Mouse (Mus musculus) retina, embryonic 14.5 days (tissue): ENCODE results near the gene Galnt13.
"Not testable (repeated sequence)": the region's sequence is repeated elsewhere in the genome, so short reads cannot be mapped to it uniquely, and the experiment has no call there.

Source experiments
- DNase-seq: peaks from one replicate; pipeline ENCODE4 v3.0.0-alpha.2; 2015; ENCODE audit warnings: low spot score

Galnt13 gene

DNA sequence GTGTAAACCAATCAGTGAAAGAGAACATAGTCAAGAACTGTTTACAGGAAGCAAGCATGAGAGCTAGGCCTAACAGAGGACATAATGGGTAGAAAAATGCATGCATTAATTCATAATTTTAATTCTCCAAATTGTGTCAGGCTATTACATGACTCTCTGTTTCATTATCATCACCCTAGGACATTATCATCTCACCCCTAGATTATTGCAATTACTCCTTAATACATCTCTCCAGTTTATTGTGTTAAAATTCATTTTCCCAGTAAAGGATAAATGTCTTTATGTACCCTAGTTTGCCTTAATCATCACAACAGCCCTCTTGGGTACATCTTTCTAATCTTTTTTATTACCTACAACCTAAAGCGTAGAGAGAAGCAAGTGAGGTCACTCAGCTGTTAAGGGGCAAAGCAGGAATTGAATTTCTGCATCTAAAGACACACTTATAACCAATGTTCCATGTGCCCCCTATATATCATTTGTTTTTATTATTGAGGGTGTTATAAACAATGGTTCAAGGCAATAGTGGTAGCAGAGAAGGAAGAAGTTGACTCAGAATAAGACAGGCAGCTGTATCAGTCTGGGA, 479.1 kb downstream of the Galnt13 start:
- DNase-seq, result no peak

DNA sequence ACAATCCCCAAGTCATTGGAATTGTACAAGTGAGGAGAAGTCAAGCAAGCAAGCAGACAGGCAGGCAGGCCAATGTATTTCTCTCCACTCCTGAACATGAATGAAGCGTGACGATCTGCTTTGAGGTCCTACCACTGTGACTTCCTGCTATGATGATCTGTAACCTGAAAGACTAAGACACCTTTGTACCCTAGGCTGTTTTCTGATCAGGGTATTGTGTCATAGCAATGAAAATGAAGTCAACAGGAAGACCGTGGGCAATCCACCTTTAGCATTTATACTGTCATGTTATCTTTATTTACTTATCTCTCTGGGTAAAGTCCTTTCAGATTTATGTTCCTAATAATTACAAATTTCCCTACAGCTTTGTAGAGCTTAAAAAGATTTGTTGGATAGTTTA, 500.3 kb downstream of the Galnt13 start:
- no peak for DNase-seq

DNA sequence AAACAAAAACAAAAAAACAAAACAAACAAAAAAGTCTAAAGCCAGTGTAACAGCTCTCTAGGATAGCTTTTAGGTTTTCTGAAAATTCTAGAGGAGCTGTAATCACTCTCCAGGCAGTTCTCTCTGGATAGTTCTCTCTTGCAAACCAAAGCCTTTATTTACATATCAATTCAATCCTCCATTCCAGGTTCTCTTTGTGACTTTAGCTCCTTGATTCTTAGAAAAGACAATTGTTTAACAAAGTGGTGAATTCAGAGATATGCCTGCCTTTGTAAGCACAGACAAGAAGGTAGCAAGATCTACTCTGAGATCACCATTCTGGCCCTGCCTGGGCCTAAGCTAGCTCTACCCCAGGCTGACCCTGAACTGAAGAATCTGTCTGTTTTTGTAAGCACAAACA, 501.2 kb downstream of the Galnt13 start:
- DNase-seq, result no peak

DNA sequence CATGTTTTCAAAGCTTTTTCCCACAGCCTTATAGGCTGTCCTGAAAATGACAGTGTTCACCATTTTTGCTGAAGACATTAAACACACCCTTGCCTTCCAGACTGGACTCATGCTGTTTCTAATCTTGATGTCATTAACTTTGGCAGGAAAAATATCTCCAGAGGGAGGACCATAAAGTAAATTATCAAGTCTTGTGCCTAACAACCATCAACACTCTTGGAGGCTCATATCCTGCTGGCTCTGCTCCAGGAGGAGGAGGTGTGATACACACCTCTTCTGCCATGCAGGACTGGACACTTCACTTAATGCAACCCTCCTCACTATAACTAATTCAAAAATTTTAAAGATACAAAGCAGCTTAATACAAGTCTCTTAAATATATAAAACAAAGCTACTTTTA, 502.0 kb downstream of the Galnt13 start:
- DNase-seq, result no peak

DNA sequence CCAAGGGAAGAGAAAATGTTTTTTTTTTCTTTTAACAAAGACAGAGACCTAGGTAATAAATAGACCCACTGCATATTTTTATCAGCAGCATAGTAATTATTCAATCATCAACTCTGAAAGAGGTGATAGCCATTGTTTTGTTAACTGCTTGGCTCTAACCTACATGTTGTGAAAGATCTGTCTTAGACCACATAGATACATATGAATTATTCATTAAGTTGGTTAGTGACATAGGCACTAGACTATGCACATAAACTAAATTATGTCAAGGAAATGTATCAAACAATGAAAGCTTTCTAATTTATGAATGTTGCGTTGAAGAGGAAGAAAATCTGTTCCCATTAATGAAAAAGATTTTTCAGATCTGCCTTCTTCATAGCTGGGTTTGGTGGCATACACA, 507.3 kb downstream of the Galnt13 start:
- no peak for DNase-seq

DNA sequence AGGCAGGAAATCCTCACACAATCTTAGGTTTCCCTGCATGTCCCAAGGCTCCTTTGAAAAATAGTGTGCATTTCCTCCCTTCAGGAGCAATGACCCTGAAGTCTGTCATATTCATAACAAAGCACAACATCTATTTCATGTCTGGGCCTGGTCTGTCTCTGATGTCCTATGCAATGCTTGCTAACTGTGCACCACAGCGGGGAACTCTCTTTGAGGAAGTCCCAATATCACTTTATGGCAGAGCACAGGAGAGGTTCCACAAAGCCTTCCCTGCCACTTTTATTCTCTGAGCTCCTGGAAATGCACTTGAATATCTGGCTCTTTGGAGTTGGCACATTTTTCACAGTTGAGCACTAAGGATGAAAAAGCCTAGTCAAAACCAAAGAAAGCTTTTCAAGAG, 547.7 kb downstream of the Galnt13 start:
- DNase-seq, result no peak

DNA sequence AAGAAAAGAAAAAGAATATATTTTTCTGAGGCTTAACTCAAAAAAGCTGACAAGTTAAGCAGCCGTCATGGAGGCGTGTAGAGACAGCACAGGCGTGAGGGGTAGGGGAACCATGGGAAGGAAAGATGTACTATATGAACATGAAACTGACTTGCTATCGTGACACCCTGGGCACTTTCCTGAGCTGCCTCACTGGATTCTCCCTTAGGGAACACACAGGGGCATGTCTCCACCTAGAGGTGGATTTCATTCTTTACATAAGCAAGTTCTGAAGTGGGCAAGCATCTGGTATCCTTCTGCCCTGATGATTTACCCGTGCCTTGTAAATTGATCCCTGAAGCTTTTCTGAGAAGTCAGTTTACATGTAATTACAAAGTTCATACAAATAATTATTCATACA, 586.4 kb downstream of the Galnt13 start:
- DNase-seq, result not testable (repeated sequence)

DNA sequence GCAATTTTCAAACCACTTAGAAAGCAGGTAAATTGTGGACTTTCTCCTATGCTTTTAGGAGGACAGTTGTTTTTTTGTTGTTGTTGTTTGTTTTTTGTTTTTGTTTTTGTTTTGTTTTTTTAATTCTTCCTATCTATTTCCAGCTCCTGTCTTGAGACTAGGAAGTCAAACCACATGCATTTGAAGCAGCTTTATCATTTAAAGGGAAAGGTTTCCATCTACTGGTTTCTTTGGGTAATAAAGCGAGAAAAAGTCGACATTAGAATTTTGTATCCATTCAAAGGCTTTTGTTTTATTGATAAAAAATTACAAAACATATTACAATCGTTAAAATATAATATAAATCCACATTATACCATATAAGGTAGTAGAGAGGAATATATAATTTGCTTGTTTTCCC, 598.5 kb downstream of the Galnt13 start:
- peak; percentile 34 for DNase-seq

DNA sequence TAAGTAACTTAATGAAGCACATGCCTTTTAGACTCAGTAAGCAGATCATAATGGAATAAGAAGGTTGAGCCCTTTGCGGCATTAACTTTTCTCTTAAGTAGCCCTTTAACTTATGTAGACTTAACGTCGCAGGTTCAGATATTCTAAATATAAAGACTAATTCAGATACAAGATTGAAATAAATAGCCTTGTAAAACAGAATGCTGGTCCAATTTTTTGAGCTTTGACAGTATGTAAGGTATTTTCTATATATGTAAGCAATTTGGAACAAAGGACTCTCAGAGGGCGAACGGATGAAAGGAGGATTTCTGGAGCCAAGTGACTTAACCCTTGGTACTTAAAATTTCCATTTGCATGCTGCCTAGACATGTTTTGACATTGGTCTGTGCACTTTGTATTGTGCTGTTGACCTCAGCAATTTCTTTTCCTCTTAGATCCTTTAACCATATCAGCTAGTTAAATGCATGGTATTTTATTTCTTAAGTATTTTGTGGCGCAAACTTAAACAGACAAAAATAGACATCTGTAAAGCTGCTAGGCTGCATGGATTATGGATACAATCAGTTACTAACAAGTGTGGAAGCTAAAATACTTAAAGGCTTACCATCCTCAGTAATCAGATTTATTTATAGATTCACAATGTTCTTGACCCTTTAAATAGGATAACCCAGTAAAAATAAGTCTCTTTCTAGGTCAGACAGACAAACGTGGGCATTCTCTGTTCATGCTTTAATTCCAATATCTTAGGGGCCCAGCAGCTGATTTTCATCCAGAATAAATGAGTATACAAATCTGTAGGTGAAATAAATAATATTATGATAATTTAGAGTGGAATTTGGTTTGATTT, 629.6 kb downstream of the Galnt13 start:
- DNase-seq, result peak; percentile 23

DNA sequence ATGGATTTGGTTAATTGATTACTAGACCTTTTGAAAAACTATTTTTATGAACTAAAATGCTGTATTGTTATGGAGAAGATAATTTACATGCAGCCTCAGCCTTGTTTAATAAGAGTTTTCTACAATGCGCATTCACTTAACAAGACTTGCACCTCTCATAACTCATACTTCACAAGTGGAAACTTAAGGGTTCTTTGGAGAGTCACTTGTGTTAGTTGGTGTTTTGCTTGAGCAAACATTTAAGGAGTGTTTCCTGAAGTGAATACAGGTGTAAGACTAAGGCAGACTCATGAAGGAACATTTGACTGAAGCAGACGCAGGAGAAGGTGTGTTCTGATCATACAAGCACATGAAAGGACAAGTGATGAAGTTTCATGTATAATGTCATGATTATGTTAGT, 649.5 kb downstream of the Galnt13 start:
- no peak for DNase-seq

DNA sequence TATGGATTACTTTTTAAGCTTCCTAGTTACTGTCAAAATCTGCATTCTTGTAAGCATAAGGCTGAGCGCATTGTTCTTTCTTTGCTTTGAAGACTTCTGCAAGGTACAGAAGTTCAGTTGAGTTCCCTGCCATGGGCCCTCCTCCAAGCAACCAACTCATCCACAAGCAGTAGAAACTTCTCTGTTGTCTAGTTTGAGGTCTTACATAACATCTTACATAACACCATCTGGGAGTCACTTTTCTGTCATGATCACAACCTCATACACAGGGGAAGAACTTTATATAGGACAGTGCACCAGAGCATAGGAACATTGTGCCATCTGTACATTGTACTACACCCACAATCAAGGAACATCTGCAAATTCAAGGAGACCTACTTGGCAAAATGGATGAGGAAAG, 651.9 kb downstream of the Galnt13 start:
- no peak for DNase-seq

DNA sequence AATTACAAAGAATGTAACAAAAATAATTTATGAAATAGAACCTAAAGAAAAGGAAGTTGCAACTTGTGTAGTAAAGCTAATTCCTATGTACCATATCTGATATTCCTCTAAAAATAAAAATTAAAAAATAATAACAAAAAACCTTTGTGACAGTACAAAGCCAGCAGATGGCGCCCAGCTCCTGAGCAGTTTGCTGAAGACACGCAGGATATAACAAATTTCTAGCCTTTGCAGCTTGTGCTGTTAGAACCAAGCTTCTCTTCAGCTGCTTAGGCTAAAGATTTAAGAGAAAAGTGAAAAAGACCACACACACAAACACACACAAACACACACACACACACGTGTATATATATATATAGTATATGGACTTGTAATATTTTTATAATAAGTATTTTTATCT, 654.2 kb downstream of the Galnt13 start:
- peak; percentile 79 for DNase-seq

DNA sequence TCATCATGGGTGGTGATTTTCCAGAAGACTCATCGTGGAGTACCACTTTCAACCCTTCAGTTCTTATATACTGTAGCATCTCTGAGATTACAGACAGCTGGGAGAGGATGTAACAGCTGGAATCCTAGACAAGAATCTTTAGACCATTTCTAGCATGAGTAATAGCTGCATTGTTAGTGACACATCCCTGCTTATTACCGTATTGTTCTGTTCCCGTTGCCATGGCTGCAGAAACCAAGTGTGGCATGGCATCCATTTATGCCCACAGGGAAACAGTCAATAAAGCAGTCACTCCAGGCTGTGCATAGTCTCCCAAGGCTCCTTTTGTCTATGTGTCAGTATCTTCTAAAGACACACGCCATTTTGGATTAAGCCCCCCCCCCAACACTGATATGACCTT, 655.4 kb downstream of the Galnt13 start:
- peak; percentile 84 for DNase-seq

DNA sequence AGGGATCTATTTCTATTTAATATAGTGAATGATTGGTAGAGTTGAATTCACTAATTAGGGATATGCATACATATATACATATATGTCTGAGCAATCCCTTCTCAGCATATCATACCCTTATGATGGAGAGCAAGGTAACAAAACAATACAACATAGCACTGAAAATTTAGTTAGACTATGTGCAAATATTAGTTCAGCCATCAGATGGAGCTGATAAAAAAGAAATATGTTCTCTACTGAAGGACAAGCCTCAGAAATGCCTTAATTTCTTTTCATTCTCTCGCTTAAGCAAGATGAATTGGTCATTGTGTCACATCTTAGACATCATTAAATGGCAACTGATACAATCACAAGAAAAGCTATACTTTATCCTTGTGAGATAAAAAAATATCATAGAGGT, 663.0 kb downstream of the Galnt13 start:
- no peak for DNase-seq

DNA sequence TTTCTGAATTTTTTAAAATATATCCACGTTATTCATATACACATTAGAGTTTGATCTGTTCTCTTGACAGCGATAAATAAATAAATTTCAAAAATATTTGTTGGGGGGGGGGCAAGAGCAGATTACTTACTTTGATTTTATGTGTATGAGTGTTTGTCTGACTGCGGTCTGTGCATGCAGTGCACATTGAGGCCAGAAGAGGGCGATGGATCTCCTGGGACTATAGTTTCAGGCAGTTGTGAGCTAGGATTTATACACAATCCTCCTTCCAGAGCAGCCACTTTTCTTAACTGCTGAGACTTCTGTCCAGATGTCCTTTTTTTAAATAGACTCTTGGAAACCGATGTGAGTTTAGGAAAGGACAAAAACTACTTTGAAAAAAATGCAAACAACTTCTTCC, 665.2 kb downstream of the Galnt13 start:
- DNase-seq, result no peak

DNA sequence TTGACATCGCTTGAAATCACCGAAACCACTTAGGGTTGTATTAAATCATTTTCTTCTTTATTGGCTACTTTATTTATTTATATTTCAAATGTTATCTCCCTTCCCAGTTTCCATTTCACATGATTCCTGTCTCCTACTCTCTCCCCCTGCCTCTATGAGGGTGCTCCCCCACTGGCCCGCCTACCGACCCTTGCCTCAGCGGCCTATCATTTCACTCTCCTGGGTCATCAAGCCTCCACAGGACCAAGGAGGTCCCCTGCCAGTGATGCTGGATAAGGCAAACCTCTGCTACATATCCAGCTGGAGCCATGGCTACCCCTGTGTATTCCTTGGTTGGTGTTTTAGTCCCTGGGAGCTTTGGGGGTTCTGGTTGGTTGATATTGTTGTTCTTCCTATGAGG, 667.4 kb downstream of the Galnt13 start:
- no peak for DNase-seq

DNA sequence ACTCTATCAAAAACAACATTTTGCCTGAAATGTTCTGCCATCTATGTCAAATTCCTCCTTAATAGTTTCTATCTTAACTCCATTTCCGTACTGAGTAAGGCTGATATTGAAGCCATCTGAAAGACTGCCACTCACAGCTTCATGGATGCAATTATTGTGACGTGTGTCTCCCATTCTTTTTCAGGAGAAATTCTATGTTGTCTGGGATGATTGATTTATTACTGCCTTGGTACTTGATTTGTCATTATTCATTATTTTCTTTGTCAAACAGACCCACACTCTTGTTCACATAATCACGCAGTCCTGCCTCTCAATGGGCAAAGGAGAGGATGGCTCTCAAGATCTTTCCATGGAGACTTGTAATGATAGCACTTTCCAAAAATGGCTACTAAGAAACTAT, 671.7 kb downstream of the Galnt13 start:
- no peak for DNase-seq

DNA sequence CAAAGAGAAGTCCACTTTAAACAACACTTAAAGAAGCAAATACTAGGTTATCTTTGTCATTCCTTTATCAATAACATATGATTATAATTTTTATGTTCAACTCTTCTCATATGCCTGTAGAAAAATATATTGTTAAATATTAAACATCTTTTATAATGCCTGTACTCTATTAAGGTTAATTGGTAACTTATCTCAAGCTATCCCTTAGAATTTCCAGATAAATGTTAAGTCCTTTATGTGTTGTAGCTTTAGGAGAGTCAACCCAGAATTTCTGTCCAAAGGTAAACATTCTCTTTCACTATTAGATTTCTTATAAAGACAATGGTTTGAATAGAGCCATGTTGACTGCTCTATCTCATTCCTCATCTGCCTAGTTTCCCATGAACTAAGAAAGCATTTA, 717.0 kb downstream of the Galnt13 start:
- DNase-seq, result no peak

DNA sequence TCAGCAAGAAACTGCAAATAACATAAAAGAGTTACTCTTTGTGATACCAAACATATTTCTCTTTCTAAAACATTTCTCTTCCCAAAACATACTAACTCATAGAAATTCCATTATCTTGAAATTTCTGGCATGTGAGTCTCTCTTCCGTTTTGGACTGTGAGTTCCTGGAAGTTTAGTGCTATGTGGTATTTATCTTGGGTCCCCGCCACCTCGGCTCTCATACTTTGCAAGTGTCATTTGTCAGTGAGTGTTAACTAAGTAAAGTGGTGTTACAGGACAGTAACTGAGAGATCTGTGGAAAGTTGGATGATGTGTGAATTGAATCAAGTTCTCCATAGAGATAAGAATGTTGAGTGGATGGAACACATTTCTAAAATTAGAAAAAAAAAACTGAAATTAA, 728.7 kb downstream of the Galnt13 start:
- no peak for DNase-seq
